Mouse (Mus musculus): ENCODE results near the gene Gm3147. TPM values are rescaled to one million over a fixed set of nuclear protein-coding genes. Genes with fewer than 3 reads are reported as not detected.
"Not testable (repeated sequence)": the region's sequence is repeated elsewhere in the genome, so short reads cannot be mapped to it uniquely, and the experiment has no call there.

Gm3147 gene
- polyA plus RNA-seq (2014; fragmentation: Nextera tagmentation; extraction: Ambion mirVana) = not detected in 2 replicates

DNA sequence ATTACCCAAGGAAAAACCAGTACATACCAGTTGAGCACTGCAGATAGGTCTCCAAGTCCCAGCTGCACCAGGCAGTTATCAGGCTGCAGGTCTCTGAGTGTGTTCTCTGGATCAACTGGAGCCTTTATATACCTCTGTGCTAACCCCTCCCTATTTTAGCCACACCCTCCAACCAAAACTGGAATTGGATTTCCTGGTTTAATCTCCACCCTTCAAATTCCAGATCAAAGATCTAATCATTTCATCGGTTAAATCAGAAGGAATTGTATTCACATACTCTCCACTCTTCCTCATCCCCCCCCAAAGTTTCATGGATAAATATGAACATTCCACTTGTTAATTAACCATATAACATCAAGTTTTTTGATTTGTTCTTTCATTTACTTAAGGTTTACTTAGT is at the start of gene Gm3147:
Gm3147 (minus strand) TSS at position 101 of the 400 bp plus-strand sequence.
- not testable (repeated sequence) for H3K9ac ChIP-seq (replicated peaks; ENCODE audit: low read length); H3K36me3 ChIP-seq (ENCODE audit: control insufficient read depth, insufficient read depth, low read length); H3K4me2 ChIP-seq (ENCODE audit: low read length); H3K4me3 ChIP-seq (replicated peaks; ENCODE audit: low read depth, low read length); H3K27me3 ChIP-seq (ENCODE audit: control insufficient read depth, insufficient read depth, low read length); H3K9me3 ChIP-seq (ENCODE audit: control insufficient read depth, low read length); ATAC-seq (ENCODE audit: low FRiP score, low TSS enrichment); H3K4me1 ChIP-seq (ENCODE audit: control insufficient read depth, insufficient read depth, low read length); H3K27ac ChIP-seq (replicated peaks; ENCODE audit: low read depth, low read length); DNase-seq
- WGBS = no CpG with 5 or more reads among the region's 1 CpGs

DNA sequence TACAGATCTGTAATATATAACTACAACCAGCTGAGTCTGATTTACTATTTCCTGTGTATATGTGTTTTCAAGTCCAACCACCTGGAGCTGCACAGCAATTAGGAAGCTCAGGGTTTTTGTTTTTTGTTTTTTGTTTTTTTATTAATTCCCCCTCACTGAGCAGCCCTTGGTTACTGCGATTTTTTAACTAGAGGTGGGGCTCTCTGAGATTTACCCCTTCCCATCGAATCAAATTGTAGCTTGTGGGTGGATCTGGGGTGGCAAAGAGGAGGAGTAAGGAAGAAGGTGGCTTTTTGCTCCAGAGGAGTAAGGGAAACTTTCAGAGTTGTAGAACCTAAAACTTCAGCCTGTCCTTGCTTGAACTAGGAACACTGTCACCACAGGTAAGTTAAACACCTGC is 31.9 kb upstream of the Gm3147 start, which contains the start of gene Gm6205:
Gm6205 (plus strand) TSS at position 301 of the 400 bp plus-strand sequence.
- no CpG with 5 or more reads among the region's 2 CpGs for WGBS
- DNase-seq = not testable (repeated sequence)

DNA sequence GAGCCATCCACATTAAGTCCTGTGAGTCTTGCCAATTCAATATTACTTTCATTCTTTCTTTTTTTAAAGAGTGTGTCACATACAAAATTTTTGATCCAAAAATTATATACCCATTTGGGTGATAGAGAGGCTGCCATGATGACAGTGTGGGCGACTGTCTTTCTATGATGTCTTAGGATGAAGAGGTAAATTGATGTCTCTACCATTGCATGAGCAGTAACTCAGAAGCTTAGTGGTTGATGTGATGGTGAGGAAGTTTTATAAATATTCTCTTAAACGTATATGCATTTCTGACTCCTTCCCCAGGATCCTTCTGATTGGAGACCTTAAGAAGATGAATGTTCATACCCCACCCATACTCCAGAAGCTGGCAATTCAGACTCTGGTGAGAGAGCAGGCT is 7.5 kb upstream of the Gm3147 start, which contains the start of gene Gm6509:
Gm6509 (plus strand) TSS at position 301 of the 400 bp plus-strand sequence.
- not testable (repeated sequence) for H3K27me3 ChIP-seq (ENCODE audit: control insufficient read depth, insufficient read depth, low read length); DNase-seq; H3K36me3 ChIP-seq (ENCODE audit: control insufficient read depth, insufficient read depth, low read length); H3K27ac ChIP-seq (replicated peaks; ENCODE audit: low read depth, low read length); H3K4me3 ChIP-seq (replicated peaks; ENCODE audit: low read depth, low read length); H3K9ac ChIP-seq (replicated peaks; ENCODE audit: low read length); H3K4me2 ChIP-seq (ENCODE audit: low read length); ATAC-seq (ENCODE audit: low FRiP score, low TSS enrichment); H3K4me1 ChIP-seq (ENCODE audit: control insufficient read depth, insufficient read depth, low read length); H3K9me3 ChIP-seq (ENCODE audit: control insufficient read depth, low read length)
- WGBS = 60% methylated on average over 1 of the region's 2 CpGs

More for the DNA sequence above, 31.9 kb upstream of the Gm3147 start, which contains the start of gene Gm6205:
- H3K27ac ChIP-seq (replicated peaks; ENCODE audit: low read depth, low read length); H3K9ac ChIP-seq (replicated peaks; ENCODE audit: low read length); H3K4me2 ChIP-seq (ENCODE audit: low read length); H3K4me3 ChIP-seq (replicated peaks; ENCODE audit: low read depth, low read length); H3K4me1 ChIP-seq (ENCODE audit: control insufficient read depth, insufficient read depth, low read length); H3K36me3 ChIP-seq (ENCODE audit: control insufficient read depth, insufficient read depth, low read length); H3K27me3 ChIP-seq (ENCODE audit: control insufficient read depth, insufficient read depth, low read length); ATAC-seq (ENCODE audit: low FRiP score, low TSS enrichment); H3K9me3 ChIP-seq (ENCODE audit: control insufficient read depth, low read length): not testable (repeated sequence)

Other genes starting within 250 kb of the Gm3147 start
- not detected in 2 replicates for gene Gm7682, start 170.6 kb downstream of the Gm3147 start, polyA plus RNA-seq (2014; fragmentation: Nextera tagmentation; extraction: Ambion mirVana)
- not detected in 2 replicates for gene Gm3139, start 90.1 kb downstream of the Gm3147 start, polyA plus RNA-seq (2014; fragmentation: Nextera tagmentation; extraction: Ambion mirVana)
- gene Gm6509, start 7.6 kb upstream of the Gm3147 start, polyA plus RNA-seq (2014; fragmentation: Nextera tagmentation; extraction: Ambion mirVana) = not detected in 2 replicates
- not detected in 2 replicates for gene Gm6205, start 32.0 kb upstream of the Gm3147 start, polyA plus RNA-seq (2014; fragmentation: Nextera tagmentation; extraction: Ambion mirVana)
- gene Gm3183, start 249.1 kb upstream of the Gm3147 start, polyA plus RNA-seq (2014; fragmentation: Nextera tagmentation; extraction: Ambion mirVana) = not detected in 2 replicates